Mouse (Mus musculus) lung, postnatal 0 days (tissue): ENCODE measurements around the gene Tnr. TPM values are rescaled to one million over a fixed set of nuclear protein-coding genes. Genes with fewer than 3 reads are reported as not detected.

Experiments
- ATAC-seq: fragments of 200-750 bp; cut with Nextera tagmentation; 2 replicates; pipeline ENCODE4 v1.8.0; 2017; ENCODE audit warnings: moderate library complexity
- DNase-seq: peaks from one replicate; pipeline ENCODE4 v3.0.0-alpha.2; 2016; ENCODE audit warnings: low spot score
- H3K27ac ChIP-seq: fragments of 300-500 bp; sonication (generic); 2 replicates; pipeline ENCODE4 v1.5.1; 2014; ENCODE audit warnings: antibody characterized with exemption, mild to moderate bottlenecking, low read length, mixed read lengths
- H3K27me3 ChIP-seq: fragments of 300-500 bp; sonication (generic); replicated peaks from 2 replicates; pipeline ENCODE4 v1.6.1; 2014; ENCODE audit warnings: low read length, mixed read lengths; ENCODE audit not compliant: insufficient read depth
- H3K36me3 ChIP-seq: fragments of 300-500 bp; sonication (generic); 2 replicates; pipeline ENCODE4 v1.6.1; 2014; ENCODE audit warnings: low read length, mixed read lengths; ENCODE audit not compliant: insufficient read depth
- H3K4me1 ChIP-seq: fragments of 300-500 bp; sonication (generic); 2 replicates; pipeline ENCODE4 v1.6.1; 2014; ENCODE audit warnings: antibody characterized with exemption, low read depth, low read length, mixed read lengths; ENCODE audit not compliant: insufficient read depth
- H3K4me2 ChIP-seq: fragments of 300-500 bp; sonication (generic); replicated peaks from 2 replicates; pipeline ENCODE4 v1.6.1; 2014; ENCODE audit warnings: low read depth, mild to moderate bottlenecking, low read length, moderate library complexity, mixed read lengths
- H3K4me3 ChIP-seq: fragments of 300-500 bp; sonication (generic); 2 replicates; pipeline ENCODE4 v1.5.1; 2014; ENCODE audit warnings: low read depth, low read length
- H3K9ac ChIP-seq: fragments of 300-500 bp; sonication (generic); replicated peaks from 2 replicates; pipeline ENCODE4 v1.6.1; 2014; ENCODE audit warnings: low read depth, mild to moderate bottlenecking
- H3K9me3 ChIP-seq: fragments of 300-500 bp; sonication (generic); 2 replicates; pipeline ENCODE4 v1.6.1; 2016; ENCODE audit warnings: low read length, mixed read lengths
- CTCF ChIP-seq: IDR thresholded peaks from 2 replicates; pipeline ENCODE4 v1.5.1; 2016; ENCODE audit warnings: antibody characterized with exemption, mild to moderate bottlenecking
- EP300 ChIP-seq: IDR thresholded peaks from 2 replicates; pipeline ENCODE4 v1.6.1; 2016; ENCODE audit warnings: antibody characterized with exemption, mild to moderate bottlenecking, control low read depth
- WGBS: fragments of 180-500 bp; shearing (Covaris S2); extraction: QIAGEN DNeasy Blood & Tissue Kit; methylation state at CpG from one replicate; pipeline ENCODE4 v1.1.7; 2014; 5-methylcytosine and 5-hydroxymethylcytosine counted together
- polyA plus RNA-seq: library from polyadenylated mRNA; unstranded; fragments of >200 nt; fragmentation: Nextera tagmentation; extraction: Ambion mirVana; gene quantifications from 2 replicates; pipeline ENCODE4 v1.2.1, GENCODE M21; 2015

The Tnr gene
- polyA plus RNA-seq, 1 experiment from 2014 or later = not detected

GRCm38 (mm10) chr1:159696717-159697116, 173.1 kb downstream of the Tnr start:
- H3K36me3 ChIP-seq = no peaks in the 10 kb centered on the region
- H3K4me1 ChIP-seq = no peaks in the 10 kb centered on the region
- no peak overlapping the region for H3K4me2 ChIP-seq
- H3K9me3 ChIP-seq = no peaks in the 10 kb centered on the region
- no peaks in the 10 kb centered on the region for H3K27me3 ChIP-seq
- no peak overlapping the region for H3K9ac ChIP-seq
- no peak for ATAC-seq
- H3K27ac ChIP-seq = no peak overlapping the region
- no peak overlapping the region for H3K4me3 ChIP-seq
- no peak for DNase-seq
- WGBS = 62% methylated on average over 4 of the region's 4 CpGs
- no peak for TF ChIP-seq CTCF
- no peak for TF ChIP-seq EP300

- Histone ChIP-seq H3K9me3 (no peaks in the 10 kb centered on the region), H3K4me2 (no peak overlapping the region), H3K4me1 (no peaks in the 10 kb centered on the region), H3K4me3 (no peak overlapping the region), H3K36me3 (no peaks in the 10 kb centered on the region), H3K9ac (no peak overlapping the region), H3K27ac (no peak overlapping the region), H3K27me3 (no peaks in the 10 kb centered on the region)
- WGBS = 82% methylated on average over 9 of the region's 9 CpGs
- DNase-seq (peak; percentile 43), ATAC-seq (no peak)
- TF ChIP-seq EP300 = no peak
- TF ChIP-seq CTCF = no peak
These were observed 178.5 kb downstream of the Tnr start for GRCm38 (mm10) chr1:159702038-159702437.

- H3K4me3 ChIP-seq = no peak overlapping the region
- no peaks in the 10 kb centered on the region for H3K27me3 ChIP-seq
- no peak overlapping the region for H3K4me2 ChIP-seq
- no peaks in the 10 kb centered on the region for H3K36me3 ChIP-seq
- no peak overlapping the region for H3K9ac ChIP-seq
- no peaks in the 10 kb centered on the region for H3K9me3 ChIP-seq
- DNase-seq (no peak), ATAC-seq (no peak)
- TF ChIP-seq EP300 = no peak
- TF ChIP-seq CTCF = no peak
- WGBS = 89% methylated on average over 3 of the region's 3 CpGs
- H3K27ac ChIP-seq = no peak overlapping the region
- no peaks in the 10 kb centered on the region for H3K4me1 ChIP-seq
These were observed 181.4 kb downstream of the Tnr start for GRCm38 (mm10) chr1:159704925-159705324.

- 75% methylated on average over 1 of the region's 1 CpGs for WGBS
- no peaks in the 10 kb centered on the region for H3K27me3 ChIP-seq
- no peak overlapping the region for H3K4me2 ChIP-seq
- H3K9ac ChIP-seq = no peak overlapping the region
- ATAC-seq (no peak), DNase-seq (no peak)
- H3K9me3 ChIP-seq = no peaks in the 10 kb centered on the region
- no peaks in the 10 kb centered on the region for H3K36me3 ChIP-seq
- no peaks in the 10 kb centered on the region for H3K4me1 ChIP-seq
- no peak overlapping the region for H3K27ac ChIP-seq
- TF ChIP-seq EP300 (no peak), CTCF (no peak)
- H3K4me3 ChIP-seq = no peak overlapping the region
These were observed 192.7 kb downstream of the Tnr start for GRCm38 (mm10) chr1:159716301-159716700.

- ATAC-seq (no peak), DNase-seq (no peak)
- H3K4me1 ChIP-seq = no peaks in the 10 kb centered on the region
- TF ChIP-seq CTCF (no peak), EP300 (no peak)
- H3K27me3 ChIP-seq = no peaks in the 10 kb centered on the region
- no peak overlapping the region for H3K4me3 ChIP-seq
- no peaks in the 10 kb centered on the region for H3K9me3 ChIP-seq
- H3K4me2 ChIP-seq = no peak overlapping the region
- no peaks in the 10 kb centered on the region for H3K36me3 ChIP-seq
- H3K9ac ChIP-seq = no peak overlapping the region
- H3K27ac ChIP-seq = no peak overlapping the region
- 87% methylated on average over 9 of the region's 9 CpGs for WGBS
These were observed 193.4 kb downstream of the Tnr start for GRCm38 (mm10) chr1:159717016-159717415.

GRCm38 (mm10) chr1:159723733-159724132, 200.2 kb downstream of the Tnr start:
- no peak for TF ChIP-seq CTCF
- no peak for TF ChIP-seq EP300
- H3K4me3 ChIP-seq = no peak overlapping the region

GRCm38 (mm10) chr1:159729270-159729669, 205.7 kb downstream of the Tnr start:
- WGBS = 54% methylated on average over 6 of the region's 6 CpGs
- ATAC-seq = no peak
- no peaks in the 10 kb centered on the region for H3K27me3 ChIP-seq

More at GRCm38 (mm10) chr1:159723733-159724132, 200.2 kb downstream of the Tnr start:
- Histone ChIP-seq H3K27ac (no peak overlapping the region), H3K36me3 (no peaks in the 10 kb centered on the region), H3K27me3 (no peaks in the 10 kb centered on the region), H3K4me1 (no peaks in the 10 kb centered on the region), H3K4me2 (no peak overlapping the region), H3K9me3 (no peaks in the 10 kb centered on the region), H3K9ac (no peak overlapping the region)
- no peak for ATAC-seq
- no peak for DNase-seq
- WGBS = 84% methylated on average over 5 of the region's 5 CpGs

More at GRCm38 (mm10) chr1:159729270-159729669, 205.7 kb downstream of the Tnr start:
- Histone ChIP-seq H3K4me2 (no peak overlapping the region), H3K9ac (no peak overlapping the region), H3K9me3 (no peaks in the 10 kb centered on the region), H3K4me3 (no peak overlapping the region), H3K27ac (no peak overlapping the region), H3K4me1 (no peaks in the 10 kb centered on the region), H3K36me3 (no peaks in the 10 kb centered on the region)
- no peak for DNase-seq
- no peak for TF ChIP-seq CTCF
- TF ChIP-seq EP300 = no peak
